Mouse (Mus musculus) adrenal gland, postnatal 36 days (tissue): ENCODE results near the gene Ugt1a9. TPM values are rescaled to one million over a fixed set of nuclear protein-coding genes. Genes with fewer than 3 reads are reported as not detected.

Experiments used
- DNase-seq, 2 experiments: peaks; one replicate each; pipeline ENCODE4 v3.0.0; 2021; ENCODE audit warnings: mixed read lengths in 1 of 2
- total RNA-seq, 2 experiments: library from RNA; stranded (reverse); gene quantifications; 2 replicates each; pipeline ENCODE4 v1.2.3; 2021

The Ugt1a9 gene
- total RNA-seq, 2 experiments from 2014 or later = 0.26 TPM; not detected in 1

GRCm38 (mm10) chr1:88258881-88259642 is 188.5 kb downstream of the Ugt1a9 start:
- DNase-seq = peak; percentile 49 to 66

- no peak for DNase-seq
Observed at GRCm38 (mm10) chr1:88259643-88260024, 189.0 kb downstream of the Ugt1a9 start.

DNA sequence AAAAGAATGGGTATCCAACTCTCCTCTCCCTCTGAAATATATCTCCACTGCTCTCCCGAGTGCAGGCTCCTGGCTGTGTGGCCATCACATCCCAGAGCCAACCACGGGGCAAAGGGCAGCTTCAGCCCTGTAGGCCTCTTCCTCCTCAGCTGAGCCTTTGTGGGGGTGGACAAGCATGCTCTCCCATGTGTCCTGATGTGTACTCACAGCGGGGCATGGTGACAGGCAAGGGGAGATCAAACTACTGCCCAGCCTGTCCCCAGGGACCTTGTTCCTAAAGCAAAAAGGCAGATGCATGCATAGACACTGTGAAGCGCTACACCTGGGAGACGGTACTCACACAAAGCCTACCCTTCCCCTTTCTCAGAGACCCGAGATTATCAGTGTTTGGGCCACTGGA is 189.5 kb downstream of the Ugt1a9 start:
- peak in 1 of 2 experiments; percentile 71 for DNase-seq

- DNase-seq = no peak
Observed at GRCm38 (mm10) chr1:88260604-88261377, 190.2 kb downstream of the Ugt1a9 start.

DNA sequence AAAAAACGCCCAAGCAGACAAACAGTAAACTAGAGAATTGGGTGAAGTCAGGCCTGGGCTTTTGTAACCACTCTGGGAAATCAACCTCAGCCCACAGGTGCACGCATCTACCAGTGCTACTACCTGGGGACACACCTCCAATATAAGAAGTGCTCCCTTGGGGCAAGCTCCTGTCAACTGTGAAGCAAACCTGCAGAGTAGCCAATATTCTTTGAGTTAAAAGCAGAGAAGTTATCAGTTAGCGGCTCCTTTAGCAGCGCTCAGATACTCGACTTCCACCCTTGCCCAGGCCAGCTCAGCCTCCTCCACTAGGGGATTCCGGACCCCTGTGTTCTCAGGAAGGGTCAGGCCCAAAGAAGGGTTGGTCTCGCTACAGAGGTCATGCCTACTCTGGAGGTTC is 191.1 kb downstream of the Ugt1a9 start:
- no peak for DNase-seq

GRCm38 (mm10) chr1:88262255-88262654 is 191.7 kb downstream of the Ugt1a9 start:
- peak; percentile 87 to 89 for DNase-seq

GRCm38 (mm10) chr1:88262961-88263360 is 192.4 kb downstream of the Ugt1a9 start:
- no peak for DNase-seq

DNA sequence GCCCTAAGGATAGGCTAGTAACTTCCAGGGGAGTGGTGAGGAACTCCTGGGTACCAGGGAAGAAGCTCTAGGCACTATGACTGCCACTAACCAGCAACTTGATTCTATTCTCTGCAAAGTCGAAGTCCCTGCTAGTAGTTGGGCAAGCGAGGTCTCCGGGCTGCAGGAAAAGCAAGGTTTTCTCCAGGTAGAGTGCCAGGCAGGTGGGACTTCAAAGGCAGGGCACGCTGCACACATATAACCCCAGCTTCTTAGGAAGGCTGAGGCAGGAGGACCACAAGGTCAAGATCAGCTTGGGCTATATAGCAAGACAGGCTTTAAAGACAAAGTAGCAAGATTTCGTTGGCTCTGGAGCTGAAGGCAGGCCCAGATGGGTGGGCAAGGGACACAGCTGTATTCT is 193.2 kb downstream of the Ugt1a9 start:
- no peak for DNase-seq

DNA sequence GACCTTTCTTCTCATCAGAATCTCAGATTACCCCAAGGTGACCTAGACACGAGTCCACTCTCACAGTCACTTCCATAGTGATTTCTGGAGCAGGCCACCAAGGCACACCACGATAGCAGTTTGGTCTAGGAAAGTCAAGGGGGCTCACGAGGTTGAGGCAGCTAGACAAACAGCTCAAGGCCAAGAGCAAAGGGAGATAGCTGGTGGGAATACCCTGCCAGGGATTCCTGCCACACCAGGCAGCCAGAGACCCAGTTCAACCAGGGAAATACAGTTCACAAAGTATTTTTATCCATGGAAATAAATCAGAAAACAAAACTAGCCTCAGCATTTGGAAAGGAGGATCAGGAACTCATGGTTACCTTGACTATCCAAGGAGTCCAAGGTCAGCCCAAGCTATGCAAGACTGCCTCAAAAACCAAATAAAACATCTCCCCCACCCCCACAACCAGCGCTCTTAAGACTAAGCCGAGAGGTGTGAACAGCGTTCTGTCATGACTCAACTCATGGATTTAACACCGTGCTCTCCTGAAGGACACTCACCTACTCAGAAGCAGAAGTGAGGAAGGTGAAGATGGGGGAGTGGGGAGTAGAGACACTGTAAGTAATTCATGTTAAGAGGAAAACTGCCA is 193.8 kb downstream of the Ugt1a9 start:
- DNase-seq = no peak

- peak in 1 of 2 experiments; percentile 70 for DNase-seq
Observed at GRCm38 (mm10) chr1:88264869-88265240, 194.3 kb downstream of the Ugt1a9 start.

- no peak for DNase-seq
Observed at GRCm38 (mm10) chr1:88266123-88266522, 195.5 kb downstream of the Ugt1a9 start.

DNA sequence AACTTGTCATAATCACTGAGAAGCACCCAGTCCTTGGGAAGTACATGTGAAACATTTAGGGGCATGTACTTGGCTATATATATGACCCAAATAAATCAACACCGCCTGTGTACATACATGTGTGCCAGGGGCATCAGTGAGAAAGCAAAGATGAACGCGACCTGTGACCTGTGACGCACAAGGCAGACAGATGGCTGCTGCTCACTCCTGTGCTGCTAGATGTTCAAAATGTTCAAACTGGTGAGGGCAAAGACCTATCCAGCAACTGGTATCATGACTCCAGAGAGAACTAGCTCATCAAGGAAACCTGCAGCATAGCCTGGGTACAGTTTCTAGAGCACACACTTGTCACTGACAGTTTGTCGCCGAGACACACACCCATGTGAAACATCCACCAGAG is 196.9 kb downstream of the Ugt1a9 start:
- DNase-seq = no peak

GRCm38 (mm10) chr1:88268070-88268469 is 197.5 kb downstream of the Ugt1a9 start:
- DNase-seq = no peak

Other genes starting within 250 kb of the Ugt1a9 start
- gene Dgkd, start 217.5 kb upstream of the Ugt1a9 start, total RNA-seq = 10 to 100 TPM; 66.0 to 74.1 TPM
- 10 to 100 TPM; 22.7 to 23.8 TPM for gene Usp40, start 62.2 kb upstream of the Ugt1a9 start, total RNA-seq
- under 1 TPM in 1 of 2 experiments, not detected in 1; 0.16 TPM for gene Ugt1a10, start 15.4 kb upstream of the Ugt1a9 start, total RNA-seq
- not detected for gene Ugt1a8, start 17.0 kb downstream of the Ugt1a9 start, total RNA-seq
- 1 to 10 TPM; 2.7 to 2.8 TPM for gene Ugt1a7c, start 24.3 kb downstream of the Ugt1a9 start, total RNA-seq
- gene Ugt1a6b, start 32.5 kb downstream of the Ugt1a9 start, total RNA-seq = 1 to 10 TPM; 3.6 to 7.5 TPM
- 10 to 100 TPM; 15.0 to 15.7 TPM for gene Ugt1a6a, start 64.0 kb downstream of the Ugt1a9 start, total RNA-seq
- under 1 TPM; 0.17 to 0.20 TPM for gene Ugt1a5, start 95.2 kb downstream of the Ugt1a9 start, total RNA-seq
- gene Ugt1a2, start 129.8 kb downstream of the Ugt1a9 start, total RNA-seq = under 1 TPM in 1 of 2 experiments, not detected in 1; 0.33 TPM
- gene Dnajb3, start 135.0 kb downstream of the Ugt1a9 start, total RNA-seq = 1 to 10 TPM; 1.5 to 5.9 TPM
- 10 to 100 TPM in 1 of 2 experiments, under 1 TPM in 1; 0.73 to 55.5 TPM for gene Ugt1a1, start 141.2 kb downstream of the Ugt1a9 start, total RNA-seq
- gene Mroh2a, start 156.2 kb downstream of the Ugt1a9 start, total RNA-seq = under 1 TPM; 0.30 to 0.43 TPM
- 10 to 100 TPM; 31.0 to 35.9 TPM for gene Hjurp, start 206.8 kb downstream of the Ugt1a9 start, total RNA-seq
- not detected for gene Trpm8, start 206.9 kb downstream of the Ugt1a9 start, total RNA-seq